Mouse (Mus musculus): ENCODE data around the gene Irx4. TPM values are rescaled to one million over a fixed set of nuclear protein-coding genes. Genes with fewer than 3 reads are reported as not detected.

The Irx4 gene
- polyA plus RNA-seq, 1 experiment from 2014 or later: not detected

DNA sequence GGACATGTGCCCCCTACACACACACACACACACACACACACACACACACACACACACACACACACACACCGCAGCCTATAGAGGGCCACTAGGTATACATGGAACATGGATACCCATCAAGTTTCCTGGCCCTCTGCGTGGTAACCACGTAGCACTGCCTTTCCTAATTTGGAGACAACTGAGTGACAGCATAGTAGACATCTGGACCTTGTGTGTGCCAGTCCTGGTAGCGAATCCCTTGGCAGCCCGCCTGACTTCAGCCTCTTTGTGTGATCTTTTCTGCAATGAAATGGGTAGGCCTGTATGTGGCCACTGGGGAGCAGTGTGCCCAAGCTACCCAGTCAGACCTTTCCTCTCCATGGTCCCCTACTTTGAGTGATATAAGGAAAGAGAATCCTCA lies 39.0 kb downstream of the Irx4 start:
- H3K27ac ChIP-seq (ENCODE audit: low read depth, low read length): no peak overlapping the region
- WGBS: 84% methylated on average over 5 of the region's 5 CpGs

DNA sequence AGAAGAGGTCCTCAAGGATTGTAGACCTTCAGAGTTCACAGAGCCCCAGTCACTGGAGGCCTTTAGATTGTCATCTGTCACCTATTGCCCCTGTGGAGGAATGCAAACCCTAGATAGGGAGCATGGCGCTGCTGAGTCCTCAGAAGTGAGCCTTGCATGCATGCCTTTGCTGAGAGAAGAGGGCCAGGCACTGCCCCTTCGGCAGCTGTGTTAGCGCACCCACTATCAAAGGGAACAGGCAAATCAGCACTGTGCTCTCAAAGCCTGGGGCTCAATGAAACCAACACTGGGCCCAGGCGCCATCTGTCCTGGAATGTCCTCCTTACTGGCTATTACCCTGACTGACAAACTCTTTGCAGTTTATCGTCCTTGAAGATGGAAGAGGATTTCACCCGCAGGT lies 44.5 kb downstream of the Irx4 start:
- no peaks in the 10 kb centered on the region; the same call in 1 of the 2 replicates for H3K27me3 ChIP-seq (replicated peaks; ENCODE audit: control insufficient read depth, insufficient read depth, low read length)
- no peaks in the 10 kb centered on the region for H3K9me3 ChIP-seq (ENCODE audit: control insufficient read depth, low read length)
- H3K4me3 ChIP-seq (ENCODE audit: low read depth, low read length): no peak overlapping the region
- ATAC-seq (replicated peaks; ENCODE audit: low FRiP score): peak; percentile 47
- no peaks in the 10 kb centered on the region for H3K4me1 ChIP-seq (replicated peaks; ENCODE audit: control insufficient read depth, insufficient read depth, low read length)
- H3K27ac ChIP-seq (ENCODE audit: low read depth, low read length): no peak overlapping the region
- no peaks in the 10 kb centered on the region for H3K36me3 ChIP-seq (ENCODE audit: control insufficient read depth, insufficient read depth, low read length)
- no peak for DNase-seq (ENCODE audit: low spot score)
- no peak overlapping the region for H3K9ac ChIP-seq (ENCODE audit: low read depth, low read length)
- 49% methylated on average over 6 of the region's 6 CpGs for WGBS
- no peak overlapping the region for H3K4me2 ChIP-seq

More for the DNA sequence above, 39.0 kb downstream of the Irx4 start:
- no peaks in the 10 kb centered on the region for H3K36me3 ChIP-seq (ENCODE audit: control insufficient read depth, insufficient read depth, low read length)
- H3K4me3 ChIP-seq (ENCODE audit: low read depth, low read length): no peak overlapping the region
- no peaks in the 10 kb centered on the region for H3K27me3 ChIP-seq (replicated peaks; ENCODE audit: control insufficient read depth, insufficient read depth, low read length)
- DNase-seq (ENCODE audit: low spot score) (no peak), ATAC-seq (replicated peaks; ENCODE audit: low FRiP score) (no peak)
- peaks cover 6% of the 10 kb centered on the region for H3K4me1 ChIP-seq (replicated peaks; ENCODE audit: control insufficient read depth, insufficient read depth, low read length)
- peak overlapping the region; percentile 17; the same call in 1 of the 2 replicates for H3K4me2 ChIP-seq
- H3K9me3 ChIP-seq (ENCODE audit: control insufficient read depth, low read length): no peaks in the 10 kb centered on the region
- H3K9ac ChIP-seq (ENCODE audit: low read depth, low read length): no peak overlapping the region

DNA sequence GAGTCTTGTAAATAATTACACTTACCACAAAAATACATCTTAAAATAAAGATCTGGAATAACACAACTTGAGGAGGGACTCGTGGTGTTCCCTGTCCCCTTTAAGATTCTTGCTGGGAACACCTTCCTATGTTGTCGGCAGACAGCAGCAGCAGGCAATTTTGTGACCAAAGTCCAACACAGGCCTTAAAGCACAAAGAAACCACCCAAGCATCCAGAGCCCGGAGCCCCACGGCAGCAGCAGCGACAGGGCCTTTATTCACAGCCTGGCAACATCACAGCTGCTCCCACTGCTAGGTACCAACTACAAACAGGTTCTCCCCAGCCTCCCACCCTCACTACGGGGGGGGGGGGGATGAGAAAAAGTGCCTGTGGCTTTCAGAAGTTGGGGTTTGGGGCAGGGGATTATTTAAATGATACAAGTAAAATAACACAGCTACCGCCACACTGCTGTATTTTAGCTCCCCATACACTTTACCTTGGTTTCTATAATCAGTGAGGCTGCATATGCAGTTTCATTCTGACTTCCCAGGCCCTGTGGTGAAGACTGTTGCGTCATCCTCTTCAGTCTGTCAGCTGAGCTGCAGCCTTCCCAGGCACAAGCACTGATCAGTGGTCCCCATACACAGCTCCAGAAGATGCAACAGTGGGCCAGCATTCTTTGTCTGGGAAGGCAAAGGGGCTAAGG lies 45.3 kb downstream of the Irx4 start:
- Histone ChIP-seq H3K9me3 (ENCODE audit: control insufficient read depth, low read length) (no peaks in the 10 kb centered on the region), H3K27ac (ENCODE audit: low read depth, low read length) (no peak overlapping the region), H3K9ac (ENCODE audit: low read depth, low read length) (no peak overlapping the region), H3K4me3 (ENCODE audit: low read depth, low read length) (no peak overlapping the region), H3K4me1 (replicated peaks; ENCODE audit: control insufficient read depth, insufficient read depth, low read length) (no peaks in the 10 kb centered on the region), H3K36me3 (ENCODE audit: control insufficient read depth, insufficient read depth, low read length) (no peaks in the 10 kb centered on the region), H3K4me2 (no peak overlapping the region), H3K27me3 (replicated peaks; ENCODE audit: control insufficient read depth, insufficient read depth, low read length) (no peaks in the 10 kb centered on the region; the same call in 1 of the 2 replicates)
- DNase-seq (ENCODE audit: low spot score) (no peak), ATAC-seq (replicated peaks; ENCODE audit: low FRiP score) (no peak)
- WGBS: 68% methylated on average over 8 of the region's 8 CpGs

DNA sequence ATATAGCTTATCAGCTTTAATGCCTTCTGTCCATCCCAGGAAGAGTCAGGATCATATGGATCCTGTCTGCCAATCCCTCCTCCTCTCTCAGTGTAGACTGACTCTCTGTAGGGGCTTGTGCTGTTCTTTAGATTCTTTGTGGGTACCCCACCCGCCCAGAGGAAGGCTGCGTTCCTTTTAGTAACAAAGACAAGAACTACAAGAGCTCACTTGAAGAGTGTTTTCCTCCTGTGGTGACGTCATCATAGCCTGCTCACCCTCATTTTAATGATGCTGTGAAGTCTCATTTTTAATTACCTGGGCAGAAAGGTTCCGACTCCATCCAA lies 45.8 kb downstream of the Irx4 start:
- H3K36me3 ChIP-seq (ENCODE audit: control insufficient read depth, insufficient read depth, low read length): no peaks in the 10 kb centered on the region
- H3K4me3 ChIP-seq (ENCODE audit: low read depth, low read length): no peak overlapping the region
- H3K27me3 ChIP-seq (replicated peaks; ENCODE audit: control insufficient read depth, insufficient read depth, low read length): no peaks in the 10 kb centered on the region; the same call in 1 of the 2 replicates
- 68% methylated on average over 4 of the region's 4 CpGs for WGBS
- no peak overlapping the region for H3K4me2 ChIP-seq
- no peaks in the 10 kb centered on the region for H3K9me3 ChIP-seq (ENCODE audit: control insufficient read depth, low read length)
- ATAC-seq (replicated peaks; ENCODE audit: low FRiP score) (no peak), DNase-seq (ENCODE audit: low spot score) (no peak)
- no peak overlapping the region for H3K27ac ChIP-seq (ENCODE audit: low read depth, low read length)
- H3K9ac ChIP-seq (ENCODE audit: low read depth, low read length): no peak overlapping the region
- H3K4me1 ChIP-seq (replicated peaks; ENCODE audit: control insufficient read depth, insufficient read depth, low read length): no peaks in the 10 kb centered on the region

DNA sequence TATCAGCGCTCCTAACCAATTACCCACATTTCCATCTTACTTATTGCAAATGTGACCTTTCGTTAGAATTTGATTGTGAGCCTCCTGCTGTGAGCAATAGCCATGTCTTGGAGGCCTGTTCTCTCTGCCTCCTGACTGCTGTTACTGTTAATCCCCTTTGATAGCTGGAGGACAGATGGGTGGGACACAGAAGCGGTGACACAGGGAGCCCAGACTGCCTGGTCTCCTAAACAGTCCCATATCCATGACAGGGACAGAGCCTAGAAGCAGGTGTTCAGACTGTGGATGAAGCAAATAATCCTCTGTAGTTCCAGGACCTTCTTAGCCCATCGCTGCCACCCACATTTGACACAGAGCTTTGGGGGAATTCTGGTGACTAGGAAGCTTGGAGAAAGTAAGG lies 46.2 kb downstream of the Irx4 start:
- Histone ChIP-seq H3K27ac (ENCODE audit: low read depth, low read length) (no peak overlapping the region), H3K4me1 (replicated peaks; ENCODE audit: control insufficient read depth, insufficient read depth, low read length) (no peaks in the 10 kb centered on the region), H3K4me2 (no peak overlapping the region), H3K9me3 (ENCODE audit: control insufficient read depth, low read length) (no peaks in the 10 kb centered on the region), H3K36me3 (ENCODE audit: control insufficient read depth, insufficient read depth, low read length) (no peaks in the 10 kb centered on the region), H3K9ac (ENCODE audit: low read depth, low read length) (no peak overlapping the region), H3K4me3 (ENCODE audit: low read depth, low read length) (no peak overlapping the region), H3K27me3 (replicated peaks; ENCODE audit: control insufficient read depth, insufficient read depth, low read length) (no peaks in the 10 kb centered on the region; the same call in 1 of the 2 replicates)
- ATAC-seq (replicated peaks; ENCODE audit: low FRiP score) (no peak), DNase-seq (ENCODE audit: low spot score) (no peak)
- WGBS: 70% methylated on average over 4 of the region's 4 CpGs

DNA sequence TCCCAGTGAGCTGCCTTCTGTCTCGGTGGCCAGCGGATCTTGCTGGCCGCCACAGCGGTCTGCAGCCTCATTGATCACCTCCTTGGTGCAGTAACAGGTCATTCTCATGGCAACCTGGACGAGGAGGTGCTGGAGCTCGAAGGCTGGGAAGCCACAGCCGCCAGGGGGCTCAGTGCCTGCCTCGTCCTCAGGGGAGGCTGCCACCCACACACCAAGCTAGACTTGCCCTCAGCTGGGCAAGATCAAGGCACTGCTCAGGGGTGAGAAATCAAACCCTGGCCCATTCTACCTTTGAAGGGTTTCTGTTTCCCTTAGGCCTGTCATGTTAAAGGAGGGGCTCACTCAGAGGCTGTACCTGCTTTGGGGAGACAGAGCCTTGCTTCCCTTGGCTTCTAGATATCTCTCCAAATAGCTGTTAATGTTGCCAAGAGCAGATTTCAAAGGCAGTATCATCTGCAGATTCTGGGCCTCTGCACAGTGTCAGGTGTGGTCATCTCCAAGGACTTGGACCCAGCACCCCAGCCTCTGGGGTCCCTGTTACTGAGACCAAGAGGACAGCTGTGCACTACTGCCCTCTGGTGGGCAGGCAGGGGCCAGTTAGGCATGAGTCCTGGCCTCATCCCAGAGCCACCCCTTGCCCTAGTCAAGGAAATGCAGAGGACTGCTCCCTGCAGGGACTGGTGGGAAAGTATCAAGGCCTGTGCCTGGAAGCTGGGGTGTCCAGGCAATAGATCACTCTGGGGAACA lies 50.1 kb downstream of the Irx4 start:
- Histone ChIP-seq H3K9ac (ENCODE audit: low read depth, low read length) (no peak overlapping the region), H3K4me1 (replicated peaks; ENCODE audit: control insufficient read depth, insufficient read depth, low read length) (no peaks in the 10 kb centered on the region), H3K36me3 (ENCODE audit: control insufficient read depth, insufficient read depth, low read length) (no peaks in the 10 kb centered on the region), H3K9me3 (ENCODE audit: control insufficient read depth, low read length) (no peaks in the 10 kb centered on the region), H3K27me3 (replicated peaks; ENCODE audit: control insufficient read depth, insufficient read depth, low read length) (no peaks in the 10 kb centered on the region), H3K4me3 (ENCODE audit: low read depth, low read length) (no peak overlapping the region), H3K4me2 (no peak overlapping the region), H3K27ac (ENCODE audit: low read depth, low read length) (no peak overlapping the region)
- ATAC-seq (replicated peaks; ENCODE audit: low FRiP score) (peak; percentile 70), DNase-seq (ENCODE audit: low spot score) (peak; percentile 57)
- 26% methylated on average over 8 of the region's 8 CpGs for WGBS

Other genes with a start within 250 kb of the Irx4 start
- gene Mrpl36, start 68.0 kb downstream of the Irx4 start, polyA plus RNA-seq (2014; fragmentation: Nextera tagmentation; extraction: Ambion mirVana): 207 and 211 TPM in 2 replicates
- gene Ndufs6, start 68.1 kb downstream of the Irx4 start, polyA plus RNA-seq (2014; fragmentation: Nextera tagmentation; extraction: Ambion mirVana): 358 and 377 TPM in 2 replicates
- 81.9 and 84.0 TPM in 2 replicates for gene Lpcat1, start 206.7 kb downstream of the Irx4 start, polyA plus RNA-seq (2014; fragmentation: Nextera tagmentation; extraction: Ambion mirVana)

All from liver, embryonic 11.5 days (tissue).